In genomic region chr13:55756789-55757188, GRCm38 (mm10) we compare ENCODE assay signal across 8 mouse cellular contexts. TPM values are rescaled to one million over a fixed set of nuclear protein-coding genes. Genes with fewer than 3 reads are reported as not detected.
DNase-seq lines count a peak whose midpoint lies in the region; ATAC-seq and TF ChIP-seq lines count a peak whose summit lies in the region.
"Had no signal": no experiment of that assay in that cellular context is flagged by ENCODE, and none has a peak within 500 bp of the region (broad histone marks: within the 10 kb centered on the region; RNA-seq: fewer than 3 reads in every experiment).

No protein-coding gene starts in this region.

- no peaks in the 10 kb centered on the region for H3K36me3 ChIP-seq in kidney, embryonic 14.5 days (ENCODE audit: control insufficient read depth, insufficient read depth, low read length)
- no peaks in the 10 kb centered on the region for H3K36me3 ChIP-seq in kidney, adult 2 months (ENCODE audit: control insufficient read depth, insufficient read depth, low read length)
- H3K36me3 ChIP-seq in embryonic facial prominence, embryonic 12.5 days = no peaks in the 10 kb centered on the region
- H3K36me3 ChIP-seq in liver, embryonic 11.5 days (ENCODE audit: control insufficient read depth, insufficient read depth, low read length) = no peaks in the 10 kb centered on the region

- no peak for DNase-seq in kidney, adult 2 months
- DNase-seq in Muller cell, postnatal 12 days (ENCODE audit: inconsistent ontology term) = peak; percentile 12
- DNase-seq in liver, embryonic 11.5 days (ENCODE audit: low spot score) = no peak
- no peak for DNase-seq in spleen, adult 18-20 months
- no peak for DNase-seq in B cell, adult 2 months

- H3K9me3 ChIP-seq in kidney, embryonic 14.5 days (ENCODE audit: control insufficient read depth, low read length) = no peaks in the 10 kb centered on the region
- no peaks in the 10 kb centered on the region for H3K9me3 ChIP-seq in embryonic facial prominence, embryonic 12.5 days
- no peaks in the 10 kb centered on the region for H3K9me3 ChIP-seq in liver, embryonic 11.5 days (ENCODE audit: control insufficient read depth, low read length)
- H3K9me3 ChIP-seq: forebrain, embryonic 13.5 days had no signal

- peak; percentile 46 for ATAC-seq in kidney, embryonic 14.5 days (ENCODE audit: low FRiP score, low TSS enrichment)
- no peak for ATAC-seq in embryonic facial prominence, embryonic 12.5 days (ENCODE audit: insufficient number of reproducible peaks, insufficient read depth, low FRiP score, low TSS enrichment)
- no peak for ATAC-seq in liver, embryonic 11.5 days (replicated peaks; ENCODE audit: low FRiP score)
- ATAC-seq: forebrain, embryonic 13.5 days had no signal

- peak overlapping the region; percentile 38 for H3K4me2 ChIP-seq in kidney, embryonic 14.5 days (replicated peaks; ENCODE audit: low read depth, low read length)
- peak overlapping the region; percentile 21 for H3K4me2 ChIP-seq in embryonic facial prominence, embryonic 12.5 days (replicated peaks)
- H3K4me2 ChIP-seq in liver, embryonic 11.5 days = peak overlapping the region; percentile 12; the same call in 1 of the 2 replicates
- H3K4me2 ChIP-seq: forebrain, embryonic 13.5 days had no signal

- H3K4me3 ChIP-seq in kidney, embryonic 14.5 days (ENCODE audit: low read length) = no peak overlapping the region
- no peak overlapping the region; the same call in 1 of the 2 replicates for H3K4me3 ChIP-seq in kidney, adult 2 months (ENCODE audit: insufficient read depth, low read depth, low read length)
- no peak overlapping the region for H3K4me3 ChIP-seq in embryonic facial prominence, embryonic 12.5 days
- H3K4me3 ChIP-seq in liver, embryonic 11.5 days (ENCODE audit: low read depth, low read length) = no peak overlapping the region
- H3K4me3 ChIP-seq: forebrain, embryonic 13.5 days had no signal

- TF ChIP-seq CTCF in kidney, adult 2 months (conservative IDR thresholded peaks at IDR 0.05; ENCODE audit: insufficient read depth, insufficient read length, low read depth, low read length) = no peak

- peak overlapping the region; percentile 46; the same call in 1 of the 2 replicates for H3K9ac ChIP-seq in kidney, embryonic 14.5 days (ENCODE audit: low read depth, low read length)
- no peak overlapping the region; the same call in 1 of the 2 replicates for H3K9ac ChIP-seq in embryonic facial prominence, embryonic 12.5 days
- no peak overlapping the region; the same call in 1 of the 2 replicates for H3K9ac ChIP-seq in liver, embryonic 11.5 days (ENCODE audit: low read depth, low read length)
- H3K9ac ChIP-seq: forebrain, embryonic 13.5 days had no signal

- no peaks in the 10 kb centered on the region for H3K27me3 ChIP-seq in kidney, embryonic 14.5 days (ENCODE audit: control insufficient read depth, insufficient read depth, low read length)
- H3K27me3 ChIP-seq in kidney, adult 2 months (replicated peaks; ENCODE audit: control insufficient read depth, insufficient read depth, low read length) = no peaks in the 10 kb centered on the region
- no peaks in the 10 kb centered on the region for H3K27me3 ChIP-seq in embryonic facial prominence, embryonic 12.5 days
- H3K27me3 ChIP-seq in liver, embryonic 11.5 days (replicated peaks; ENCODE audit: control insufficient read depth, insufficient read depth, low read length) = no peaks in the 10 kb centered on the region
- H3K27me3 ChIP-seq: forebrain, embryonic 13.5 days had no signal

- no peak for TF ChIP-seq POLR2A in kidney, adult 2 months (IDR thresholded peaks at IDR 0.05; ENCODE audit: low read depth, low read length)

- 16% methylated on average over 8 of the region's 8 CpGs for WGBS in kidney, embryonic 14.5 days
- 41% methylated on average over 8 of the region's 8 CpGs for WGBS in kidney, adult 2 months
- 30% methylated on average over 8 of the region's 8 CpGs for WGBS in embryonic facial prominence, embryonic 12.5 days
- WGBS in liver, embryonic 11.5 days = 48% methylated on average over 8 of the region's 8 CpGs

- no peak overlapping the region for H3K27ac ChIP-seq in kidney, embryonic 14.5 days (ENCODE audit: low read depth, low read length)
- H3K27ac ChIP-seq in kidney, adult 2 months (ENCODE audit: insufficient read depth, low read depth, low read length) = no peak overlapping the region
- peak overlapping the region; percentile 73 for H3K27ac ChIP-seq in embryonic facial prominence, embryonic 12.5 days
- H3K27ac ChIP-seq in liver, embryonic 11.5 days (ENCODE audit: low read depth, low read length) = no peak overlapping the region; the same call in 1 of the 2 replicates
- H3K27ac ChIP-seq: forebrain, embryonic 13.5 days had no signal

- peaks cover 15% of the 10 kb centered on the region for H3K4me1 ChIP-seq in kidney, embryonic 14.5 days (ENCODE audit: control insufficient read depth, insufficient read depth, low read length)
- no peaks in the 10 kb centered on the region for H3K4me1 ChIP-seq in kidney, adult 2 months (ENCODE audit: control insufficient read depth, insufficient read depth, low read length)
- H3K4me1 ChIP-seq in embryonic facial prominence, embryonic 12.5 days = peaks cover 33% of the 10 kb centered on the region
- H3K4me1 ChIP-seq in liver, embryonic 11.5 days (replicated peaks; ENCODE audit: control insufficient read depth, insufficient read depth, low read length) = peaks cover 3% of the 10 kb centered on the region; the same call in 1 of the 2 replicates
- H3K4me1 ChIP-seq: forebrain, embryonic 13.5 days had no signal

RNA-seq across cellular contexts. Expression of gene Catsper3, which starts 27.6 kb away (rescaled TPM):
- polyA plus RNA-seq in kidney, embryonic 14.5 days (2014; fragmentation: Nextera tagmentation; extraction: Ambion mirVana) = 0.32 TPM in 1 of 2 replicates, not detected in the other
- polyA plus RNA-seq in kidney, adult 2 months (2012; rRNA removed) = 0.19 and 0.30 TPM in 2 replicates
- not detected in 2 replicates for polyA plus RNA-seq in embryonic facial prominence, embryonic 12.5 days (2016; fragmentation: Nextera tagmentation; extraction: Ambion mirVana)
- not detected in 2 replicates for polyA plus RNA-seq in liver, embryonic 11.5 days (2014; fragmentation: Nextera tagmentation; extraction: Ambion mirVana)

RNA-seq across cellular contexts. Expression of gene Pcbd2, which starts 29.6 kb away (rescaled TPM):
- 49.2 and 58.4 TPM in 2 replicates for polyA plus RNA-seq in kidney, embryonic 14.5 days (2014; fragmentation: Nextera tagmentation; extraction: Ambion mirVana)
- polyA plus RNA-seq in kidney, adult 2 months (2012; rRNA removed) = 64.0 and 81.4 TPM in 2 replicates
- 56.6 TPM in 2 replicates for polyA plus RNA-seq in embryonic facial prominence, embryonic 12.5 days (2016; fragmentation: Nextera tagmentation; extraction: Ambion mirVana)
- polyA plus RNA-seq in liver, embryonic 11.5 days (2014; fragmentation: Nextera tagmentation; extraction: Ambion mirVana) = 56.3 and 60.3 TPM in 2 replicates

RNA-seq across cellular contexts. Expression of gene Txndc15, which starts 42.3 kb away (rescaled TPM):
- polyA plus RNA-seq in kidney, embryonic 14.5 days (2014; fragmentation: Nextera tagmentation; extraction: Ambion mirVana) = 87.1 and 91.7 TPM in 2 replicates
- polyA plus RNA-seq in kidney, adult 2 months (2012; rRNA removed) = 47.7 and 52.2 TPM in 2 replicates
- 99.8 and 103 TPM in 2 replicates for polyA plus RNA-seq in embryonic facial prominence, embryonic 12.5 days (2016; fragmentation: Nextera tagmentation; extraction: Ambion mirVana)
- polyA plus RNA-seq in liver, embryonic 11.5 days (2014; fragmentation: Nextera tagmentation; extraction: Ambion mirVana) = 49.9 and 50.2 TPM in 2 replicates
